8 mouse cellular contexts compared by ENCODE assay signal in genomic region chr4:124228537-124228936, GRCm38 (mm10).
DNase-seq lines count a peak whose midpoint lies in the region; ATAC-seq lines count a peak whose summit lies in the region.

No protein-coding gene starts in this region.

- no peak overlapping the region for H3K4me2 ChIP-seq in kidney, embryonic 14.5 days (replicated peaks; ENCODE audit: low read depth, low read length)
- no peak overlapping the region for H3K4me2 ChIP-seq in limb, embryonic 11.5 days (ENCODE audit: low read depth, severe bottlenecking)

- peak; percentile 54 to 66 for DNase-seq in B cell, adult 2 months
- DNase-seq in adrenal gland, postnatal 14 days: peak; percentile 79
- DNase-seq in embryo, embryonic 9.5 days (ENCODE audit: extremely low spot score): peak; percentile 77
- peak; percentile 40 to 82 for DNase-seq in heart, adult 18-20 months
- peak; percentile 82 for DNase-seq in limb, embryonic 11.5 days (ENCODE audit: low spot score)
- peak; percentile 89 for DNase-seq in retina, embryonic 14.5 days (ENCODE audit: low spot score)
- DNase-seq in urinary bladder, postnatal 10 days (ENCODE audit: low spot score): peak; percentile 22

- peak; percentile 66; the same call in 1 of the 2 replicates for ATAC-seq in kidney, embryonic 14.5 days (ENCODE audit: low FRiP score, low TSS enrichment)
- ATAC-seq in limb, embryonic 11.5 days (ENCODE audit: insufficient number of reproducible peaks, low FRiP score, low TSS enrichment, low read depth): 0 out of 2 replicates have a peak, but pooled peaks have one; percentile 21

- H3K9me3 ChIP-seq in kidney, embryonic 14.5 days (ENCODE audit: control insufficient read depth, low read length): no peaks in the 10 kb centered on the region
- H3K9me3 ChIP-seq in limb, embryonic 11.5 days (ENCODE audit: control insufficient read depth, low read length): no peaks in the 10 kb centered on the region

- no peak overlapping the region for H3K4me3 ChIP-seq in kidney, embryonic 14.5 days (ENCODE audit: low read length)
- H3K4me3 ChIP-seq in limb, embryonic 11.5 days (ENCODE audit: low read depth, low read length): no peak overlapping the region

- H3K4me1 ChIP-seq in kidney, embryonic 14.5 days (ENCODE audit: control insufficient read depth, insufficient read depth, low read length): no peaks in the 10 kb centered on the region
- H3K4me1 ChIP-seq in limb, embryonic 11.5 days (ENCODE audit: control insufficient read depth, insufficient read depth, low read length): no peaks in the 10 kb centered on the region

- peaks cover 7% of the 10 kb centered on the region; the same call in 1 of the 2 replicates for H3K27me3 ChIP-seq in kidney, embryonic 14.5 days (ENCODE audit: control insufficient read depth, insufficient read depth, low read length)
- H3K27me3 ChIP-seq in limb, embryonic 11.5 days (ENCODE audit: control insufficient read depth, insufficient read depth, low read length): peaks cover 2% of the 10 kb centered on the region; the same call in 1 of the 2 replicates

- 10% methylated on average over 17 of the region's 17 CpGs for WGBS in kidney, embryonic 14.5 days
- WGBS in limb, embryonic 11.5 days: 21% methylated on average over 17 of the region's 17 CpGs

- H3K36me3 ChIP-seq in kidney, embryonic 14.5 days (ENCODE audit: control insufficient read depth, insufficient read depth, low read length): no peaks in the 10 kb centered on the region
- H3K36me3 ChIP-seq in limb, embryonic 11.5 days (ENCODE audit: control insufficient read depth, insufficient read depth, low read length): no peaks in the 10 kb centered on the region

- no peak overlapping the region for H3K9ac ChIP-seq in kidney, embryonic 14.5 days (ENCODE audit: low read depth, low read length)
- no peak overlapping the region for H3K9ac ChIP-seq in limb, embryonic 11.5 days (ENCODE audit: low read length)

- no peak overlapping the region for H3K27ac ChIP-seq in kidney, embryonic 14.5 days (ENCODE audit: low read depth, low read length)
- H3K27ac ChIP-seq in limb, embryonic 11.5 days (replicated peaks; ENCODE audit: low read depth, low read length): no peak overlapping the region

Comparison
In these comparisons a context has a peak if more than half of its experiments do, and no peak if none do; other contexts are left out.
1. DNase-seq: peak in every context shown above with its lines; median percentile 89 in retina, embryonic 14.5 days; 82 in limb, embryonic 11.5 days; 79 in adrenal gland, postnatal 14 days; 77 in embryo, embryonic 9.5 days; 61 in heart, adult 18-20 months; 60 in B cell, adult 2 months; 22 in urinary bladder, postnatal 10 days.